Mouse (Mus musculus): ENCODE measurements at regions not wholly inside any gene's neighbourhood (a gene's known extent, or its start where the extent isn't known, plus 50 kb on each side); places are given as distances from the start of the nearest gene placed in this dataset.
A peak's percentile ranks its signal among the peaks of the same experiment; 100 is the strongest.

GRCm38 (mm10) chr3:36743399-36743798 is 53.4 kb upstream of the Trpc3 start:
- no peaks in the 10 kb centered on the region for H3K79me2 ChIP-seq (ENCODE audit: control insufficient read depth, insufficient read depth)
- TF ChIP-seq MYOD1 (IDR thresholded peaks at IDR 0.05; ENCODE audit: control insufficient read depth in 1 of 3, insufficient read length in 2 of 3, low read depth in 2 of 3) (no peak), POLR2AphosphoS2 (IDR thresholded peaks at IDR 0.05; ENCODE audit: insufficient read length, low read depth) (no peak), TCF12 (IDR thresholded peaks at IDR 0.05; ENCODE audit: insufficient read depth, poor library complexity, severe bottlenecking) (no peak), POLR2A (IDR thresholded peaks at IDR 0.05; ENCODE audit: insufficient read length, low read depth) (no peak), E2F4 (IDR thresholded peaks at IDR 0.05; ENCODE audit: insufficient read depth) (no peak), CEBPB (IDR thresholded peaks at IDR 0.05; ENCODE audit: insufficient read depth, poor library complexity, severe bottlenecking) (no peak)
- H3ac ChIP-seq (ENCODE audit: control insufficient read depth, insufficient read length) = no peak overlapping the region
- H3K36me3 ChIP-seq (ENCODE audit: control insufficient read depth, insufficient read depth) = no peaks in the 10 kb centered on the region
- H3K4me2 ChIP-seq (ENCODE audit: low read depth) = peak overlapping the region; percentile 18
- no peaks in the 10 kb centered on the region for H3K27me3 ChIP-seq (ENCODE audit: control insufficient read depth, insufficient read depth, insufficient read length)
- no peak overlapping the region for H3K4me3 ChIP-seq

- TF ChIP-seq USF1 (IDR thresholded peaks at IDR 0.05; ENCODE audit: low read depth) = no peak
- TF ChIP-seq SRF (IDR thresholded peaks at IDR 0.05; ENCODE audit: control insufficient read depth, insufficient read length, low read depth) = no peak
- no peak for TF ChIP-seq MAX (IDR thresholded peaks at IDR 0.05; ENCODE audit: low read depth)
- Histone ChIP-seq H3K36me3 (ENCODE audit: control insufficient read depth, insufficient read depth) (no peaks in the 10 kb centered on the region), H3K27me3 (ENCODE audit: control insufficient read depth, insufficient read depth, insufficient read length) (no peaks in the 10 kb centered on the region)
Observed at GRCm38 (mm10) chr3:36754358-36754950, 64.5 kb upstream of the Trpc3 start.

GRCm38 (mm10) chr3:36762065-36762653 is 72.2 kb upstream of the Trpc3 start:
- no peak for TF ChIP-seq TCF12 (IDR thresholded peaks at IDR 0.05; ENCODE audit: insufficient read depth, poor library complexity, severe bottlenecking)
- TF ChIP-seq USF1 (IDR thresholded peaks at IDR 0.05; ENCODE audit: low read depth) = no peak
- TF ChIP-seq TCF3 (IDR thresholded peaks at IDR 0.05; ENCODE audit: insufficient read length, low read depth) = no peak
- no peak for TF ChIP-seq POLR2AphosphoS2 (IDR thresholded peaks at IDR 0.05; ENCODE audit: insufficient read length, low read depth)
- TF ChIP-seq SRF (IDR thresholded peaks at IDR 0.05; ENCODE audit: control insufficient read depth, insufficient read length, low read depth) = no peak
- TF ChIP-seq MAX (IDR thresholded peaks at IDR 0.05; ENCODE audit: low read depth) = no peak
- TF ChIP-seq CEBPB (IDR thresholded peaks at IDR 0.05; ENCODE audit: insufficient read depth, poor library complexity, severe bottlenecking) = no peak
- TF ChIP-seq E2F4 (IDR thresholded peaks at IDR 0.05; ENCODE audit: insufficient read depth) = no peak
- Histone ChIP-seq H3K4me3 (no peak overlapping the region), H3ac (ENCODE audit: control insufficient read depth, insufficient read length) (no peak overlapping the region), H3K4me2 (ENCODE audit: low read depth) (no peak overlapping the region), H3K79me2 (ENCODE audit: control insufficient read depth, insufficient read depth) (no peaks in the 10 kb centered on the region), H3K27me3 (ENCODE audit: control insufficient read depth, insufficient read depth, insufficient read length) (no peaks in the 10 kb centered on the region), H3K36me3 (ENCODE audit: control insufficient read depth, insufficient read depth) (no peaks in the 10 kb centered on the region)

More at GRCm38 (mm10) chr3:36754358-36754950, 64.5 kb upstream of the Trpc3 start:
- Histone ChIP-seq H3K79me2 (ENCODE audit: control insufficient read depth, insufficient read depth) (no peaks in the 10 kb centered on the region), H3ac (ENCODE audit: control insufficient read depth, insufficient read length) (no peak overlapping the region), H3K4me3 (no peak overlapping the region), H3K4me2 (ENCODE audit: low read depth) (no peak overlapping the region)

GRCm38 (mm10) chr3:36762847-36763246 is 72.9 kb upstream of the Trpc3 start:
- H3K36me3 ChIP-seq (ENCODE audit: control insufficient read depth, insufficient read depth) = no peaks in the 10 kb centered on the region
- no peaks in the 10 kb centered on the region for H3K79me2 ChIP-seq (ENCODE audit: control insufficient read depth, insufficient read depth)
- H3K4me3 ChIP-seq = no peak overlapping the region
- H3ac ChIP-seq (ENCODE audit: control insufficient read depth, insufficient read length) = no peak overlapping the region
- H3K4me2 ChIP-seq (ENCODE audit: low read depth) = no peak overlapping the region
- no peaks in the 10 kb centered on the region for H3K27me3 ChIP-seq (ENCODE audit: control insufficient read depth, insufficient read depth, insufficient read length)
- no peak for TF ChIP-seq MYOD1 (IDR thresholded peaks at IDR 0.05; ENCODE audit: control insufficient read depth in 1 of 3, insufficient read length in 2 of 3, low read depth in 2 of 3)

GRCm38 (mm10) chr3:36764741-36765140 is 74.8 kb upstream of the Trpc3 start:
- H3K27me3 ChIP-seq (ENCODE audit: control insufficient read depth, insufficient read depth, insufficient read length) = no peaks in the 10 kb centered on the region
- H3K4me2 ChIP-seq (ENCODE audit: low read depth) = no peak overlapping the region
- H3K36me3 ChIP-seq (ENCODE audit: control insufficient read depth, insufficient read depth) = no peaks in the 10 kb centered on the region
- H3ac ChIP-seq (ENCODE audit: control insufficient read depth, insufficient read length) = no peak overlapping the region
- H3K79me2 ChIP-seq (ENCODE audit: control insufficient read depth, insufficient read depth) = no peaks in the 10 kb centered on the region
- no peak overlapping the region for H3K4me3 ChIP-seq
- TF ChIP-seq USF1 (IDR thresholded peaks at IDR 0.05; ENCODE audit: low read depth) = no peak
- TF ChIP-seq REST (IDR thresholded peaks at IDR 0.05; ENCODE audit: insufficient read depth, insufficient read length) = no peak

GRCm38 (mm10) chr3:36770096-36770495 is 80.1 kb upstream of the Trpc3 start:
- TF ChIP-seq TCF3 (IDR thresholded peaks at IDR 0.05; ENCODE audit: insufficient read length, low read depth) (no peak), POLR2A (IDR thresholded peaks at IDR 0.05; ENCODE audit: insufficient read length, low read depth) (no peak), E2F4 (IDR thresholded peaks at IDR 0.05; ENCODE audit: insufficient read depth) (no peak), CEBPB (IDR thresholded peaks at IDR 0.05; ENCODE audit: insufficient read depth, poor library complexity, severe bottlenecking) (no peak), REST (IDR thresholded peaks at IDR 0.05; ENCODE audit: insufficient read depth, insufficient read length) (no peak), MAX (IDR thresholded peaks at IDR 0.05; ENCODE audit: low read depth) (no peak), POLR2AphosphoS2 (IDR thresholded peaks at IDR 0.05; ENCODE audit: insufficient read length, low read depth) (no peak), MYOG (IDR thresholded peaks at IDR 0.05; ENCODE audit: control insufficient read depth in 1 of 3, insufficient read depth in 1 of 3, insufficient read length in 2 of 3, low read depth in 2 of 3) (no peak), USF1 (IDR thresholded peaks at IDR 0.05; ENCODE audit: low read depth) (no peak), SRF (IDR thresholded peaks at IDR 0.05; ENCODE audit: control insufficient read depth, insufficient read length, low read depth) (no peak), MYOD1 (IDR thresholded peaks at IDR 0.05; ENCODE audit: control insufficient read depth in 1 of 3, insufficient read length in 2 of 3, low read depth in 2 of 3) (no peak), TCF12 (IDR thresholded peaks at IDR 0.05; ENCODE audit: insufficient read depth, poor library complexity, severe bottlenecking) (no peak)
- H3K4me3 ChIP-seq = no peak overlapping the region
- H3ac ChIP-seq (ENCODE audit: control insufficient read depth, insufficient read length) = no peak overlapping the region
- no peak overlapping the region for H3K4me2 ChIP-seq (ENCODE audit: low read depth)
- H3K27me3 ChIP-seq (ENCODE audit: control insufficient read depth, insufficient read depth, insufficient read length) = no peaks in the 10 kb centered on the region
- H3K79me2 ChIP-seq (ENCODE audit: control insufficient read depth, insufficient read depth) = no peaks in the 10 kb centered on the region
- H3K36me3 ChIP-seq (ENCODE audit: control insufficient read depth, insufficient read depth) = no peaks in the 10 kb centered on the region
